Mouse (Mus musculus) stomach, postnatal 0 days (tissue): ENCODE data around the gene Fam129a.

Experiments
- CTCF ChIP-seq: IDR thresholded peaks from 2 replicates; pipeline ENCODE4 v1.5.1; 2016; ENCODE audit warnings: antibody characterized with exemption, low read depth, mild to moderate bottlenecking, moderate library complexity
- EP300 ChIP-seq: optimal IDR thresholded peaks from 2 replicates; pipeline ENCODE3; 2016; ENCODE audit warnings: antibody characterized with exemption

DNA sequence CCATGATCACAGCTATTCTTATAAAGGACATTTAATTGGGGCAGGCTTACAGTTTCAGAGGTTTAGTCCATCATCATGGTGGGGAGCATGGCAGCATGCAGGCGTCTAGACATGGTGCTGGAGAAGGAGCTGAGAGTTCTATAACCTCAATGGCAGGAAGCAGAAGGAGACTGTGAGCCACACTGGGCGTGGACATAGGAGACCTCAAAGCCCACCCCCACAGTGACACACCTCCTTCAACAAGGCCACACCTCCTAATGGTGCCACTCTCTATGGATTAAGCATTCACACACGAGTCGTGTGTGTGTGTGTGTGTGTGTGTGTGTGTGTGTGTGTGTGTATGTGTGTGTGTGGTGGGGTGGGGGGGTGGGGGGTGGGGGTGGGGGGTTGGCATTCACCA is 11.0 kb downstream of the Fam129a start:
- TF ChIP-seq CTCF (no peak), EP300 (no peak)
